Mouse (Mus musculus): ENCODE measurements around the gene Itpr1. TPM values are rescaled to one million over a fixed set of nuclear protein-coding genes. Genes with fewer than 3 reads are reported as not detected.

The Itpr1 gene
- polyA plus RNA-seq, 1 experiment: 42.5 TPM

- Histone ChIP-seq H3K4me1 (ENCODE audit: control insufficient read depth, insufficient read depth, low read length) (no peaks in the 10 kb centered on the region), H3K9me3 (replicated peaks; ENCODE audit: control insufficient read depth, insufficient read depth, low read length, poor library complexity, severe bottlenecking) (no peaks in the 10 kb centered on the region), H3K36me3 (ENCODE audit: control insufficient read depth, insufficient read depth, low read length, poor library complexity, severe bottlenecking) (peaks cover 27% of the 10 kb centered on the region), H3K27me3 (ENCODE audit: control insufficient read depth, insufficient read depth, low read length, poor library complexity, severe bottlenecking) (no peaks in the 10 kb centered on the region), H3K27ac (ENCODE audit: insufficient read depth, low read length) (no peak overlapping the region), H3K9ac (ENCODE audit: low read depth, poor library complexity, severe bottlenecking) (no peak overlapping the region), H3K4me3 (ENCODE audit: low read depth, low read length) (no peak overlapping the region)
- TF ChIP-seq CTCF (IDR thresholded peaks at IDR 0.05; ENCODE audit: low read depth, low read length): no peak
- TF ChIP-seq EP300 (IDR thresholded peaks at IDR 0.05; ENCODE audit: insufficient read depth, low read depth, low read length): no peak
- TF ChIP-seq POLR2A (IDR thresholded peaks at IDR 0.05; ENCODE audit: insufficient read depth, low read length): no peak
These were observed 200.7 kb downstream of the Itpr1 start for GRCm38 (mm10) chr6:108413593-108413992.

GRCm38 (mm10) chr6:108415847-108416246, 203.0 kb downstream of the Itpr1 start:
- H3K9ac ChIP-seq (ENCODE audit: low read depth, poor library complexity, severe bottlenecking): no peak overlapping the region
- no peaks in the 10 kb centered on the region for H3K4me1 ChIP-seq (ENCODE audit: control insufficient read depth, insufficient read depth, low read length)
- H3K27me3 ChIP-seq (ENCODE audit: control insufficient read depth, insufficient read depth, low read length, poor library complexity, severe bottlenecking): no peaks in the 10 kb centered on the region
- no peak for TF ChIP-seq POLR2A (IDR thresholded peaks at IDR 0.05; ENCODE audit: insufficient read depth, low read length)
- TF ChIP-seq EP300 (IDR thresholded peaks at IDR 0.05; ENCODE audit: insufficient read depth, low read depth, low read length): no peak
- no peak for TF ChIP-seq CTCF (IDR thresholded peaks at IDR 0.05; ENCODE audit: low read depth, low read length)
- H3K4me3 ChIP-seq (ENCODE audit: low read depth, low read length): no peak overlapping the region
- H3K9me3 ChIP-seq (replicated peaks; ENCODE audit: control insufficient read depth, insufficient read depth, low read length, poor library complexity, severe bottlenecking): no peaks in the 10 kb centered on the region
- H3K27ac ChIP-seq (ENCODE audit: insufficient read depth, low read length): no peak overlapping the region
- peaks cover 27% of the 10 kb centered on the region for H3K36me3 ChIP-seq (ENCODE audit: control insufficient read depth, insufficient read depth, low read length, poor library complexity, severe bottlenecking)

GRCm38 (mm10) chr6:108417508-108417907, 204.6 kb downstream of the Itpr1 start:
- no peaks in the 10 kb centered on the region for H3K4me1 ChIP-seq (ENCODE audit: control insufficient read depth, insufficient read depth, low read length)
- H3K9ac ChIP-seq (ENCODE audit: low read depth, poor library complexity, severe bottlenecking): no peak overlapping the region
- no peaks in the 10 kb centered on the region for H3K9me3 ChIP-seq (replicated peaks; ENCODE audit: control insufficient read depth, insufficient read depth, low read length, poor library complexity, severe bottlenecking)
- no peak for TF ChIP-seq EP300 (IDR thresholded peaks at IDR 0.05; ENCODE audit: insufficient read depth, low read depth, low read length)
- TF ChIP-seq CTCF (IDR thresholded peaks at IDR 0.05; ENCODE audit: low read depth, low read length): peak; percentile 82
- peaks cover 18% of the 10 kb centered on the region for H3K36me3 ChIP-seq (ENCODE audit: control insufficient read depth, insufficient read depth, low read length, poor library complexity, severe bottlenecking)
- H3K27ac ChIP-seq (ENCODE audit: insufficient read depth, low read length): no peak overlapping the region
- no peaks in the 10 kb centered on the region for H3K27me3 ChIP-seq (ENCODE audit: control insufficient read depth, insufficient read depth, low read length, poor library complexity, severe bottlenecking)
- H3K4me3 ChIP-seq (ENCODE audit: low read depth, low read length): no peak overlapping the region

- no peak overlapping the region for H3K27ac ChIP-seq (ENCODE audit: insufficient read depth, low read length)
- peaks cover 16% of the 10 kb centered on the region for H3K36me3 ChIP-seq (ENCODE audit: control insufficient read depth, insufficient read depth, low read length, poor library complexity, severe bottlenecking)
- no peak for TF ChIP-seq EP300 (IDR thresholded peaks at IDR 0.05; ENCODE audit: insufficient read depth, low read depth, low read length)
- TF ChIP-seq POLR2A (IDR thresholded peaks at IDR 0.05; ENCODE audit: insufficient read depth, low read length): no peak
These were observed 205.3 kb downstream of the Itpr1 start for GRCm38 (mm10) chr6:108418218-108418617.

GRCm38 (mm10) chr6:108424749-108425584, 212.1 kb downstream of the Itpr1 start:
- H3K9me3 ChIP-seq (replicated peaks; ENCODE audit: control insufficient read depth, insufficient read depth, low read length, poor library complexity, severe bottlenecking): no peaks in the 10 kb centered on the region
- H3K27ac ChIP-seq (ENCODE audit: insufficient read depth, low read length): no peak overlapping the region
- no peaks in the 10 kb centered on the region for H3K27me3 ChIP-seq (ENCODE audit: control insufficient read depth, insufficient read depth, low read length, poor library complexity, severe bottlenecking)
- no peaks in the 10 kb centered on the region for H3K4me1 ChIP-seq (ENCODE audit: control insufficient read depth, insufficient read depth, low read length)
- H3K4me3 ChIP-seq (ENCODE audit: low read depth, low read length): no peak overlapping the region
- no peak overlapping the region for H3K9ac ChIP-seq (ENCODE audit: low read depth, poor library complexity, severe bottlenecking)
- H3K36me3 ChIP-seq (ENCODE audit: control insufficient read depth, insufficient read depth, low read length, poor library complexity, severe bottlenecking): no peaks in the 10 kb centered on the region
- no peak for TF ChIP-seq EP300 (IDR thresholded peaks at IDR 0.05; ENCODE audit: insufficient read depth, low read depth, low read length)
- no peak for TF ChIP-seq CTCF (IDR thresholded peaks at IDR 0.05; ENCODE audit: low read depth, low read length)
- no peak for TF ChIP-seq POLR2A (IDR thresholded peaks at IDR 0.05; ENCODE audit: insufficient read depth, low read length)

More at GRCm38 (mm10) chr6:108418218-108418617, 205.3 kb downstream of the Itpr1 start:
- no peaks in the 10 kb centered on the region for H3K4me1 ChIP-seq (ENCODE audit: control insufficient read depth, insufficient read depth, low read length)
- H3K9me3 ChIP-seq (replicated peaks; ENCODE audit: control insufficient read depth, insufficient read depth, low read length, poor library complexity, severe bottlenecking): no peaks in the 10 kb centered on the region
- no peak overlapping the region for H3K4me3 ChIP-seq (ENCODE audit: low read depth, low read length)
- H3K27me3 ChIP-seq (ENCODE audit: control insufficient read depth, insufficient read depth, low read length, poor library complexity, severe bottlenecking): no peaks in the 10 kb centered on the region
- H3K9ac ChIP-seq (ENCODE audit: low read depth, poor library complexity, severe bottlenecking): no peak overlapping the region

GRCm38 (mm10) chr6:108426789-108427188, 213.9 kb downstream of the Itpr1 start:
- no peak overlapping the region for H3K4me3 ChIP-seq (ENCODE audit: low read depth, low read length)
- H3K27ac ChIP-seq (ENCODE audit: insufficient read depth, low read length): no peak overlapping the region
- no peaks in the 10 kb centered on the region for H3K4me1 ChIP-seq (ENCODE audit: control insufficient read depth, insufficient read depth, low read length)
- no peaks in the 10 kb centered on the region for H3K27me3 ChIP-seq (ENCODE audit: control insufficient read depth, insufficient read depth, low read length, poor library complexity, severe bottlenecking)
- H3K9me3 ChIP-seq (replicated peaks; ENCODE audit: control insufficient read depth, insufficient read depth, low read length, poor library complexity, severe bottlenecking): no peaks in the 10 kb centered on the region
- no peaks in the 10 kb centered on the region for H3K36me3 ChIP-seq (ENCODE audit: control insufficient read depth, insufficient read depth, low read length, poor library complexity, severe bottlenecking)
- TF ChIP-seq CTCF (IDR thresholded peaks at IDR 0.05; ENCODE audit: low read depth, low read length) (peak; percentile 74), EP300 (IDR thresholded peaks at IDR 0.05; ENCODE audit: insufficient read depth, low read depth, low read length) (no peak), POLR2A (IDR thresholded peaks at IDR 0.05; ENCODE audit: insufficient read depth, low read length) (no peak)
- H3K9ac ChIP-seq (ENCODE audit: low read depth, poor library complexity, severe bottlenecking): no peak overlapping the region

Data from ES-Bruce4 (cell line).